Mouse (Mus musculus): ENCODE results near the gene Ugt2b37. TPM values are rescaled to one million over a fixed set of nuclear protein-coding genes. Genes with fewer than 3 reads are reported as not detected.
"Not testable (repeated sequence)": the region's sequence is repeated elsewhere in the genome, so short reads cannot be mapped to it uniquely, and the experiment has no call there.

The Ugt2b37 gene
- not detected in 2 replicates for polyA plus RNA-seq (2015; fragmentation: Nextera tagmentation; extraction: Ambion mirVana)

- not testable (repeated sequence) for H3K4me3 ChIP-seq
These were observed at the start of gene Ugt2b37 for GRCm38 (mm10) chr5:87254676-87255075. Gene Ugt2b37 (minus strand): TSS chr5:87254804.

GRCm38 (mm10) chr5:87286180-87286579, 31.6 kb upstream of the Ugt2b37 start:
- H3K27ac ChIP-seq; H3K4me3 ChIP-seq; ATAC-seq (ENCODE audit: low FRiP score); H3K4me1 ChIP-seq (replicated peaks); H3K4me2 ChIP-seq; H3K27me3 ChIP-seq; H3K36me3 ChIP-seq; H3K9me3 ChIP-seq; H3K9ac ChIP-seq: not testable (repeated sequence)
- 81% methylated on average over 4 of the region's 4 CpGs for WGBS

More at GRCm38 (mm10) chr5:87254676-87255075, at the start of gene Ugt2b37:
- H3K27ac ChIP-seq; H3K9me3 ChIP-seq; H3K36me3 ChIP-seq; H3K27me3 ChIP-seq; H3K4me1 ChIP-seq (replicated peaks); H3K4me2 ChIP-seq; ATAC-seq (ENCODE audit: low FRiP score); H3K9ac ChIP-seq: not testable (repeated sequence)
- 90% methylated on average over 3 of the region's 3 CpGs for WGBS

- WGBS: 91% methylated on average over 4 of the region's 4 CpGs
- not testable (repeated sequence) for ATAC-seq (ENCODE audit: low FRiP score); H3K9me3 ChIP-seq
These were observed 21.4 kb upstream of the Ugt2b37 start for GRCm38 (mm10) chr5:87275986-87276385.

GRCm38 (mm10) chr5:87275581-87275980, 21.0 kb upstream of the Ugt2b37 start:
- Histone ChIP-seq H3K27ac (no peak overlapping the region), H3K4me2 (no peak overlapping the region), H3K27me3 (no peaks in the 10 kb centered on the region), H3K9ac (no peak overlapping the region), H3K36me3 (no peaks in the 10 kb centered on the region), H3K9me3 (peaks cover 4% of the 10 kb centered on the region; the same call in 1 of the 2 replicates), H3K4me3 (no peak overlapping the region), H3K4me1 (replicated peaks) (no peaks in the 10 kb centered on the region)
- 92% methylated on average over 6 of the region's 6 CpGs for WGBS
- no peak for ATAC-seq (ENCODE audit: low FRiP score)

More at GRCm38 (mm10) chr5:87275986-87276385, 21.4 kb upstream of the Ugt2b37 start:
- H3K4me2 ChIP-seq; H3K27me3 ChIP-seq; H3K36me3 ChIP-seq; H3K9ac ChIP-seq; H3K27ac ChIP-seq; H3K4me1 ChIP-seq (replicated peaks); H3K4me3 ChIP-seq: not testable (repeated sequence)

GRCm38 (mm10) chr5:87255831-87256230, 1.2 kb upstream of the Ugt2b37 start:
- no peaks in the 10 kb centered on the region for H3K27me3 ChIP-seq
- no peak overlapping the region for H3K4me3 ChIP-seq
- 0 out of 2 replicates have a peak, but pooled peaks cover 3% of the 10 kb centered on the region for H3K9me3 ChIP-seq
- no peak for ATAC-seq (ENCODE audit: low FRiP score)
- H3K27ac ChIP-seq: no peak overlapping the region
- H3K4me1 ChIP-seq (replicated peaks): no peaks in the 10 kb centered on the region
- no peak overlapping the region for H3K9ac ChIP-seq
- no peak overlapping the region for H3K4me2 ChIP-seq
- WGBS: 91% methylated on average over 3 of the region's 3 CpGs
- no peaks in the 10 kb centered on the region for H3K36me3 ChIP-seq

GRCm38 (mm10) chr5:87242140-87242539, 12.5 kb downstream of the Ugt2b37 start:
- H3K9me3 ChIP-seq; H3K4me3 ChIP-seq; H3K4me1 ChIP-seq (replicated peaks); ATAC-seq (ENCODE audit: low FRiP score); H3K27me3 ChIP-seq; H3K36me3 ChIP-seq; H3K9ac ChIP-seq; H3K4me2 ChIP-seq; H3K27ac ChIP-seq: not testable (repeated sequence)

GRCm38 (mm10) chr5:87196430-87196829, 58.2 kb downstream of the Ugt2b37 start:
- H3K4me3 ChIP-seq; H3K9ac ChIP-seq; H3K27me3 ChIP-seq; H3K9me3 ChIP-seq; ATAC-seq (ENCODE audit: low FRiP score); H3K36me3 ChIP-seq; H3K27ac ChIP-seq; H3K4me1 ChIP-seq (replicated peaks); H3K4me2 ChIP-seq: not testable (repeated sequence)
- WGBS: 80% methylated on average over 2 of the region's 2 CpGs

Other genes with a start within 250 kb of the Ugt2b37 start
- gene Ugt2b36, start 162.2 kb downstream of the Ugt2b37 start, polyA plus RNA-seq (2015; fragmentation: Nextera tagmentation; extraction: Ambion mirVana): not detected in 2 replicates
- 0.10 and 0.12 TPM in 2 replicates for gene Ugt2b5, start 114.5 kb downstream of the Ugt2b37 start, polyA plus RNA-seq (2015; fragmentation: Nextera tagmentation; extraction: Ambion mirVana)
- gene Ugt2a3, start 82.4 kb upstream of the Ugt2b37 start, polyA plus RNA-seq (2015; fragmentation: Nextera tagmentation; extraction: Ambion mirVana): not detected in 2 replicates
- not detected in 2 replicates for gene Ugt2b38, start 169.4 kb upstream of the Ugt2b37 start, polyA plus RNA-seq (2015; fragmentation: Nextera tagmentation; extraction: Ambion mirVana)
- gene Ugt2a2, start 227.5 kb upstream of the Ugt2b37 start, polyA plus RNA-seq (2015; fragmentation: Nextera tagmentation; extraction: Ambion mirVana): not detected in 2 replicates
- gene Gm43638, start 232.0 kb upstream of the Ugt2b37 start, polyA plus RNA-seq (2015; fragmentation: Nextera tagmentation; extraction: Ambion mirVana): not detected in 2 replicates
- not detected in 2 replicates for gene Ugt2a1, start 236.1 kb upstream of the Ugt2b37 start, polyA plus RNA-seq (2015; fragmentation: Nextera tagmentation; extraction: Ambion mirVana)